Mouse (Mus musculus) G1E (cell line): ENCODE data around the gene Masp1.

Experiments used
- CTCF ChIP-seq: IDR thresholded peaks from 2 replicates; pipeline ENCODE4 v1.5.1; 2012; ENCODE audit warnings: low read depth, low read length, inconsistent platforms, mixed read lengths
- GATA1 ChIP-seq: IDR thresholded peaks from 2 replicates; pipeline ENCODE4 v1.6.1; 2012; ENCODE audit warnings: borderline replicate concordance, low read length, inconsistent platforms, mixed read lengths
- GATA2 ChIP-seq: IDR thresholded peaks from 2 replicates; pipeline ENCODE4 v1.6.1; 2012; ENCODE audit warnings: low read depth, low read length, inconsistent platforms, borderline replicate concordance
- POLR2AphosphoS5 ChIP-seq: IDR thresholded peaks from 2 replicates; pipeline ENCODE4 v1.6.1; 2012; ENCODE audit warnings: low read depth, low read length, inconsistent platforms; ENCODE audit not compliant: insufficient replicate concordance
- TAL1 ChIP-seq: conservative IDR thresholded peaks from 2 replicates; pipeline ENCODE4 v1.6.1; 2012; ENCODE audit warnings: low read depth, low read length, inconsistent platforms, mixed read lengths

GRCm38 (mm10) chr16:23498691-23499131 is 21.9 kb downstream of the Masp1 start:
- no peak for TF ChIP-seq CTCF
- TF ChIP-seq TAL1, result no peak
- no peak for TF ChIP-seq GATA1
- no peak for TF ChIP-seq POLR2AphosphoS5
- no peak for TF ChIP-seq GATA2
